7 mouse cellular contexts compared by ENCODE assay signal in the genomic region with DNA sequence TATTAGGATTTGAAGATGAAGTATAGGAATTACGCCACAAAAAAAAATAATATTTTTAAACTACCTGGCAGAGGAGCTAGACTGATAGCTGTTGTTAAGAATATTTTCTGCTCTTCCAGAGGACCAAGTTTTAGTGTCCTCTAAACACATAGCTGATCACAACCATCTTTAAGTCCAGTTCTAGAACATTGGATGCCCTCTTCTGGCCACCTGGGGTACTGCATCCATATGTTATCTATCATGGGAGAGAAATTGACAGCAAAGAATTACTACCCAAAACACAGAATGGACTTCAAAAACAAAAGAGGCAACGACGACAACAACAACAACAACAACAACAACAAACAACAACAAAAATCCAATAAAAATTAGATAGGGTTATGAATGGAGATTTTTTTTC.
A peak's percentile ranks its signal among the peaks of the same experiment; 100 is the strongest.
DNase-seq lines count a peak whose midpoint lies in the region; ATAC-seq lines count a peak whose summit lies in the region.

No protein-coding gene starts in this region.

- intact Hi-C loops in left cerebral cortex, postnatal 36 days (cut with DNase I) = no loop called here

- peak; percentile 48 to 49; a peak in 3 of 4 replicates for ATAC-seq in hematopoietic stem cell, adult 5-6 weeks (replicated peaks in 1 of 2; ENCODE audit: insufficient read depth in 1 of 2, low FRiP score in 2 of 2, low TSS enrichment in 1 of 2, low read depth in 1 of 2, poor library complexity in 2 of 2, severe bottlenecking in 2 of 2)

- peak; percentile 2 for DNase-seq in ovary, postnatal 10 days (ENCODE audit: low spot score)
- DNase-seq in ovary, adult 18-20 months (ENCODE audit: low spot score) = no peak
- peak; percentile 39 for DNase-seq in R1 (ENCODE audit: low read depth, low spot score)
- peak; percentile 77 to 82 for DNase-seq in cerebellum, postnatal 10 days
- DNase-seq in left cerebral cortex, postnatal 36 days (ENCODE audit: low spot score in 2 of 2) = peak; percentile 7 to 29
- DNase-seq in right cerebral cortex, postnatal 36 days (ENCODE audit: low spot score in 2 of 2) = peak; percentile 5 to 8
